Mouse (Mus musculus) CH12.LX (cell line): ENCODE measurements at regions not wholly inside any gene's neighbourhood (a gene's known extent, or its start where the extent isn't known, plus 50 kb on each side); places are given as distances from the start of the nearest gene placed in this dataset.

Experiments used
- BHLHE40 ChIP-seq: IDR thresholded peaks from 2 replicates; pipeline ENCODE4 v1.6.1; 2011; ENCODE audit warnings: mild to moderate bottlenecking, low read depth, low read length, improper control_type of control experiment
- CHD2 ChIP-seq: IDR thresholded peaks from 2 replicates; pipeline ENCODE4 v1.6.1; 2011; ENCODE audit warnings: low read length, improper control_type of control experiment
- CTCF ChIP-seq, 2 experiments: IDR thresholded peaks in 1 of 2; conservative IDR thresholded peaks in 1 of 2; 2 replicates each; pipeline ENCODE4 v1.5.1; 2011 to 2012; ENCODE audit warnings: low read depth in 2 of 2, low read length in 2 of 2, improper control_type of control experiment in 1 of 2, inconsistent platforms in 1 of 2, mild to moderate bottlenecking in 1 of 2, moderate library complexity in 1 of 2
- E2F4 ChIP-seq: IDR thresholded peaks from 2 replicates; pipeline ENCODE4 v1.6.1; 2011; ENCODE audit warnings: low read depth, low read length, improper control_type of control experiment; ENCODE audit not compliant: insufficient replicate concordance
- ELF1 ChIP-seq: IDR thresholded peaks from 2 replicates; pipeline ENCODE4 v1.6.1; 2014; ENCODE audit warnings: low read depth, mild to moderate bottlenecking, inconsistent platforms, low read length, improper control_type of control experiment
- EP300 ChIP-seq: IDR thresholded peaks from 2 replicates; pipeline ENCODE4 v1.6.1; 2011; ENCODE audit warnings: low read length, improper control_type of control experiment
- KAT2A ChIP-seq: IDR thresholded peaks from 2 replicates; pipeline ENCODE4 v1.6.1; 2012; ENCODE audit warnings: low read length, improper control_type of control experiment, inconsistent platforms; ENCODE audit not compliant: insufficient replicate concordance
- MEF2A ChIP-seq: IDR thresholded peaks from 2 replicates; pipeline ENCODE4 v1.6.1; 2014; ENCODE audit warnings: low read depth, mild to moderate bottlenecking, inconsistent platforms, low read length, improper control_type of control experiment, borderline replicate concordance
- MXI1 ChIP-seq: IDR thresholded peaks from 2 replicates; pipeline ENCODE4 v1.6.1; 2011; ENCODE audit warnings: mild to moderate bottlenecking, low read depth, low read length, improper control_type of control experiment
- MYC ChIP-seq: IDR thresholded peaks from 2 replicates; pipeline ENCODE4 v1.6.1; 2011; ENCODE audit warnings: low read depth, mild to moderate bottlenecking, improper control_type of control experiment, low read length
- POLR2A ChIP-seq: IDR thresholded peaks from 2 replicates; pipeline ENCODE4 v1.6.1; 2011; ENCODE audit warnings: low read depth, mild to moderate bottlenecking, improper control_type of control experiment, low read length
- USF2 ChIP-seq: conservative IDR thresholded peaks from 2 replicates; pipeline ENCODE4 v1.6.1; 2011; ENCODE audit warnings: low read depth, low read length, improper control_type of control experiment
- ZC3H11A ChIP-seq: IDR thresholded peaks from 2 replicates; pipeline ENCODE4 v1.6.1; 2012; ENCODE audit warnings: low read depth, mild to moderate bottlenecking, inconsistent platforms, low read length, improper control_type of control experiment

GRCm38 (mm10) chr16:57902498-57902897 is 148.0 kb upstream of the Col8a1 start:
- TF ChIP-seq POLR2A (no peak), BHLHE40 (no peak), CTCF (conservative IDR thresholded peaks at IDR 0.05 in 1 of 2, IDR thresholded peaks at IDR 0.05 in 1 of 2; ENCODE audit: low read depth in 2 of 2, low read length in 2 of 2) (no peak), KAT2A (no peak), ELF1 (no peak), MEF2A (no peak), ZC3H11A (no peak), USF2 (no peak), MXI1 (no peak), EP300 (no peak), MYC (no peak), CHD2 (no peak), E2F4 (no peak)
